Mouse (Mus musculus): ENCODE results near the gene Rab3gap1. TPM values are rescaled to one million over a fixed set of nuclear protein-coding genes. Genes with fewer than 3 reads are reported as not detected.
A peak's percentile ranks its signal among the peaks of the same experiment; 100 is the strongest.

The Rab3gap1 gene
- polyA plus RNA-seq, 1 experiment from 2014 or later = 15.0 TPM

- no peaks in the 10 kb centered on the region for H3K9me3 ChIP-seq (ENCODE audit: control insufficient read depth, low read length)
- 84% methylated on average over 3 of the region's 3 CpGs for WGBS
- no peak overlapping the region for H3K4me2 ChIP-seq (ENCODE audit: low read depth)
- ATAC-seq (ENCODE audit: insufficient read depth, low FRiP score, low TSS enrichment) = no peak
- H3K4me3 ChIP-seq (ENCODE audit: low read depth, low read length) = no peak overlapping the region
- H3K27me3 ChIP-seq (ENCODE audit: control insufficient read depth, insufficient read depth, low read length) = no peaks in the 10 kb centered on the region
- H3K27ac ChIP-seq (ENCODE audit: low read depth, low read length) = no peak overlapping the region
- no peaks in the 10 kb centered on the region for H3K4me1 ChIP-seq (ENCODE audit: control insufficient read depth, insufficient read depth, low read length)
- H3K36me3 ChIP-seq (ENCODE audit: control insufficient read depth, insufficient read depth, low read length) = no peaks in the 10 kb centered on the region
- no peak overlapping the region for H3K9ac ChIP-seq (ENCODE audit: low read length)
- no peak for DNase-seq (ENCODE audit: low spot score)
Measured at GRCm38 (mm10) chr1:127982268-127982667, 113.7 kb downstream of the Rab3gap1 start.

- H3K36me3 ChIP-seq (ENCODE audit: control insufficient read depth, insufficient read depth, low read length) = no peaks in the 10 kb centered on the region
- no peak overlapping the region for H3K27ac ChIP-seq (ENCODE audit: low read depth, low read length)
- no peaks in the 10 kb centered on the region for H3K4me1 ChIP-seq (ENCODE audit: control insufficient read depth, insufficient read depth, low read length)
- no peak overlapping the region for H3K4me3 ChIP-seq (ENCODE audit: low read depth, low read length)
- H3K27me3 ChIP-seq (ENCODE audit: control insufficient read depth, insufficient read depth, low read length) = no peaks in the 10 kb centered on the region
- no peak for ATAC-seq (ENCODE audit: insufficient read depth, low FRiP score, low TSS enrichment)
- no peak overlapping the region for H3K4me2 ChIP-seq (ENCODE audit: low read depth)
- H3K9ac ChIP-seq (ENCODE audit: low read length) = no peak overlapping the region
- DNase-seq (ENCODE audit: low spot score) = no peak
- no peaks in the 10 kb centered on the region for H3K9me3 ChIP-seq (ENCODE audit: control insufficient read depth, low read length)
- 88% methylated on average over 5 of the region's 5 CpGs for WGBS
Measured at GRCm38 (mm10) chr1:127983274-127983993, 114.9 kb downstream of the Rab3gap1 start.

- ATAC-seq (ENCODE audit: insufficient read depth, low FRiP score, low TSS enrichment) (no peak), DNase-seq (ENCODE audit: low spot score) (peak; percentile 21)
- Histone ChIP-seq H3K4me1 (ENCODE audit: control insufficient read depth, insufficient read depth, low read length) (no peaks in the 10 kb centered on the region), H3K9ac (ENCODE audit: low read length) (no peak overlapping the region), H3K4me2 (ENCODE audit: low read depth) (no peak overlapping the region), H3K4me3 (ENCODE audit: low read depth, low read length) (no peak overlapping the region), H3K27ac (ENCODE audit: low read depth, low read length) (no peak overlapping the region), H3K27me3 (ENCODE audit: control insufficient read depth, insufficient read depth, low read length) (no peaks in the 10 kb centered on the region), H3K36me3 (ENCODE audit: control insufficient read depth, insufficient read depth, low read length) (no peaks in the 10 kb centered on the region), H3K9me3 (ENCODE audit: control insufficient read depth, low read length) (no peaks in the 10 kb centered on the region)
- 12% methylated on average over 3 of the region's 3 CpGs for WGBS
Measured at GRCm38 (mm10) chr1:127985391-127985790, 116.8 kb downstream of the Rab3gap1 start.

GRCm38 (mm10) chr1:127988246-127988645, 119.7 kb downstream of the Rab3gap1 start:
- Histone ChIP-seq H3K27ac (ENCODE audit: low read depth, low read length) (no peak overlapping the region), H3K4me3 (ENCODE audit: low read depth, low read length) (no peak overlapping the region), H3K9me3 (ENCODE audit: control insufficient read depth, low read length) (no peaks in the 10 kb centered on the region), H3K4me2 (ENCODE audit: low read depth) (no peak overlapping the region), H3K27me3 (ENCODE audit: control insufficient read depth, insufficient read depth, low read length) (no peaks in the 10 kb centered on the region), H3K36me3 (ENCODE audit: control insufficient read depth, insufficient read depth, low read length) (no peaks in the 10 kb centered on the region), H3K9ac (ENCODE audit: low read length) (no peak overlapping the region), H3K4me1 (ENCODE audit: control insufficient read depth, insufficient read depth, low read length) (no peaks in the 10 kb centered on the region)
- ATAC-seq (ENCODE audit: insufficient read depth, low FRiP score, low TSS enrichment) (no peak), DNase-seq (ENCODE audit: low spot score) (no peak)
- 83% methylated on average over 3 of the region's 3 CpGs for WGBS

GRCm38 (mm10) chr1:127989387-127989786, 120.8 kb downstream of the Rab3gap1 start:
- Histone ChIP-seq H3K36me3 (ENCODE audit: control insufficient read depth, insufficient read depth, low read length) (no peaks in the 10 kb centered on the region), H3K4me2 (ENCODE audit: low read depth) (no peak overlapping the region), H3K4me1 (ENCODE audit: control insufficient read depth, insufficient read depth, low read length) (no peaks in the 10 kb centered on the region), H3K4me3 (ENCODE audit: low read depth, low read length) (no peak overlapping the region), H3K9me3 (ENCODE audit: control insufficient read depth, low read length) (no peaks in the 10 kb centered on the region), H3K27ac (ENCODE audit: low read depth, low read length) (no peak overlapping the region), H3K9ac (ENCODE audit: low read length) (no peak overlapping the region), H3K27me3 (ENCODE audit: control insufficient read depth, insufficient read depth, low read length) (no peaks in the 10 kb centered on the region)
- ATAC-seq (ENCODE audit: insufficient read depth, low FRiP score, low TSS enrichment) (no peak), DNase-seq (ENCODE audit: low spot score) (no peak)
- WGBS = 86% methylated on average over 4 of the region's 4 CpGs

- Histone ChIP-seq H3K4me2 (ENCODE audit: low read depth) (no peak overlapping the region), H3K4me1 (ENCODE audit: control insufficient read depth, insufficient read depth, low read length) (no peaks in the 10 kb centered on the region), H3K4me3 (ENCODE audit: low read depth, low read length) (no peak overlapping the region), H3K9ac (ENCODE audit: low read length) (no peak overlapping the region), H3K9me3 (ENCODE audit: control insufficient read depth, low read length) (no peaks in the 10 kb centered on the region), H3K36me3 (ENCODE audit: control insufficient read depth, insufficient read depth, low read length) (no peaks in the 10 kb centered on the region), H3K27me3 (ENCODE audit: control insufficient read depth, insufficient read depth, low read length) (no peaks in the 10 kb centered on the region), H3K27ac (ENCODE audit: low read depth, low read length) (no peak overlapping the region)
- 56% methylated on average over 9 of the region's 9 CpGs for WGBS
- ATAC-seq (ENCODE audit: insufficient read depth, low FRiP score, low TSS enrichment) = no peak
- DNase-seq (ENCODE audit: low spot score) = peak; percentile 18
Measured at GRCm38 (mm10) chr1:127989876-127990731, 121.5 kb downstream of the Rab3gap1 start.

Other genes with a start within 250 kb of the Rab3gap1 start
- gene Tmem163, start 189.2 kb upstream of the Rab3gap1 start, polyA plus RNA-seq (2014; fragmentation: Nextera tagmentation; extraction: Ambion mirVana) = 27.1 and 32.0 TPM in 2 replicates
- gene Acmsd, start 139.4 kb upstream of the Rab3gap1 start, polyA plus RNA-seq (2014; fragmentation: Nextera tagmentation; extraction: Ambion mirVana) = 0.15 and 0.26 TPM in 2 replicates
- 91.0 and 93.1 TPM in 2 replicates for gene Ccnt2, start 94.6 kb upstream of the Rab3gap1 start, polyA plus RNA-seq (2014; fragmentation: Nextera tagmentation; extraction: Ambion mirVana)
- not detected in 2 replicates for gene Map3k19, start 13.7 kb upstream of the Rab3gap1 start, polyA plus RNA-seq (2014; fragmentation: Nextera tagmentation; extraction: Ambion mirVana)
- 14.5 TPM in 2 replicates for gene Zranb3, start 234.3 kb downstream of the Rab3gap1 start, polyA plus RNA-seq (2014; fragmentation: Nextera tagmentation; extraction: Ambion mirVana)
- gene R3hdm1, start 234.5 kb downstream of the Rab3gap1 start, polyA plus RNA-seq (2014; fragmentation: Nextera tagmentation; extraction: Ambion mirVana) = 91.1 and 91.6 TPM in 2 replicates

All from neural tube, embryonic 11.5 days (tissue).